Mouse (Mus musculus) adrenal gland, adult 10 weeks (tissue): Measurements from ENCODE around the gene Olfr843. TPM values are rescaled to one million over a fixed set of nuclear protein-coding genes. Genes with fewer than 3 reads are reported as not detected.

Experiments used
- polyA plus RNA-seq: library from polyadenylated mRNA; stranded (reverse); fragments of 350-450 nt; fragmentation: Illumina TruSeq; extraction: RNeasy Lipid Tissue Mini Kit (QIAGEN cat#74804); gene quantifications from one replicate; pipeline ENCODE4 v1.2.3, GENCODE M21; 2014; ENCODE audit warnings: low read depth, low replicate concordance

The Olfr843 gene
- polyA plus RNA-seq = not detected

DNA sequence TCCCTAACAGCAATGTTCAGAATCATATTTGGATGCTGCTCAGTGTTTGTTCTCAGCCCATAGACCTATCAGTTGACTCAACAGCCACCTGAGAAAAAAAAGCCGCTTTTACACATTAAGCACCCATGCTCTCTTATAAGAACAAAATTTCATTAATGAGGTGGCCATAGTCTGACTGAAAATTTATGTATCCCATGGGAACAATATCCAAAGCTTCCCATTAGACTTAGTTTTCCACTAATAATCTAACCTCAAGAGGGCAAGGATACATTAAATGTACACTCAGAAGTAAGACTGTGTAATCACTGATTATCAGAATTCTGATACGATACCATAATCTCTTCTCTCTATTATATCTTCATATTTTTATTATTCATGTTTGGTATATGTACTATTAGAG, at the start of gene Olfr843:
TSS of gene Olfr843 (minus strand) at position 101 of the 400 bp plus-strand sequence.

Other genes with a start within 250 kb of the Olfr843 start
- gene Olfr835, start 219.3 kb downstream of the Olfr843 start, polyA plus RNA-seq = not detected
- not detected for gene Olfr836, start 131.6 kb downstream of the Olfr843 start, polyA plus RNA-seq
- not detected for gene Olfr837, start 115.7 kb downstream of the Olfr843 start, polyA plus RNA-seq
- not detected for gene Olfr839-ps1, start 74.7 kb downstream of the Olfr843 start, polyA plus RNA-seq
- not detected for gene Olfr844, start 64.4 kb upstream of the Olfr843 start, polyA plus RNA-seq
- gene Olfr845, start 84.5 kb upstream of the Olfr843 start, polyA plus RNA-seq = not detected
- gene Olfr846, start 112.0 kb upstream of the Olfr843 start, polyA plus RNA-seq = not detected
- not detected for gene Olfr847, start 126.7 kb upstream of the Olfr843 start, polyA plus RNA-seq
- gene Olfr849, start 188.3 kb upstream of the Olfr843 start, polyA plus RNA-seq = not detected
- not detected for gene Olfr850, start 226.3 kb upstream of the Olfr843 start, polyA plus RNA-seq
- not detected for gene Olfr851, start 241.3 kb upstream of the Olfr843 start, polyA plus RNA-seq